Mouse (Mus musculus): Measurements from ENCODE around the gene Mcrip2. TPM values are rescaled to one million over a fixed set of nuclear protein-coding genes. Genes with fewer than 3 reads are reported as not detected.

The Mcrip2 gene
- polyA plus RNA-seq, 1 experiment = 36.7 TPM

GRCm38 (mm10) chr17:25867836-25868600 lies 546 bp downstream of the Mcrip2 start:
- Histone ChIP-seq H3K79me2 (ENCODE audit: control insufficient read depth, insufficient read depth) (no peaks in the 10 kb centered on the region), H3K36me3 (ENCODE audit: control insufficient read depth, insufficient read depth) (no peaks in the 10 kb centered on the region), H3K27me3 (ENCODE audit: control insufficient read depth, insufficient read depth, insufficient read length) (no peaks in the 10 kb centered on the region), H3K4me3 (peak overlapping the region; percentile 34), H3ac (ENCODE audit: control insufficient read depth, insufficient read length) (peak overlapping the region; percentile 25), H3K4me2 (ENCODE audit: low read depth) (peak overlapping the region; percentile 99)
- TF ChIP-seq MYOG (IDR thresholded peaks at IDR 0.05; ENCODE audit: control insufficient read depth in 1 of 3, insufficient read depth in 1 of 3, insufficient read length in 2 of 3, low read depth in 2 of 3) (peak in 2 of 3 experiments; percentile 34 to 67), MAX (IDR thresholded peaks at IDR 0.05; ENCODE audit: low read depth) (no peak), POLR2AphosphoS2 (IDR thresholded peaks at IDR 0.05; ENCODE audit: insufficient read length, low read depth) (no peak), TCF3 (IDR thresholded peaks at IDR 0.05; ENCODE audit: insufficient read length, low read depth) (no peak), SRF (IDR thresholded peaks at IDR 0.05; ENCODE audit: control insufficient read depth, insufficient read length, low read depth) (no peak), E2F4 (IDR thresholded peaks at IDR 0.05; ENCODE audit: insufficient read depth) (no peak), POLR2A (IDR thresholded peaks at IDR 0.05; ENCODE audit: insufficient read length, low read depth) (no peak), MYOD1 (IDR thresholded peaks at IDR 0.05; ENCODE audit: control insufficient read depth in 1 of 3, insufficient read length in 2 of 3, low read depth in 2 of 3) (peak in 1 of 3 experiments; percentile 52), TCF12 (IDR thresholded peaks at IDR 0.05; ENCODE audit: insufficient read depth, poor library complexity, severe bottlenecking) (no peak)

GRCm38 (mm10) chr17:25867509-25867835 lies 1.1 kb downstream of the Mcrip2 start:
- Histone ChIP-seq H3K79me2 (ENCODE audit: control insufficient read depth, insufficient read depth) (no peaks in the 10 kb centered on the region), H3K4me2 (ENCODE audit: low read depth) (peak overlapping the region; percentile 99), H3ac (ENCODE audit: control insufficient read depth, insufficient read length) (no peak overlapping the region), H3K4me3 (peak overlapping the region; percentile 34), H3K36me3 (ENCODE audit: control insufficient read depth, insufficient read depth) (no peaks in the 10 kb centered on the region), H3K27me3 (ENCODE audit: control insufficient read depth, insufficient read depth, insufficient read length) (no peaks in the 10 kb centered on the region)
- TF ChIP-seq POLR2A (IDR thresholded peaks at IDR 0.05; ENCODE audit: insufficient read length, low read depth) = no peak
- TF ChIP-seq USF1 (IDR thresholded peaks at IDR 0.05; ENCODE audit: low read depth) = no peak
- TF ChIP-seq POLR2AphosphoS2 (IDR thresholded peaks at IDR 0.05; ENCODE audit: insufficient read length, low read depth) = no peak

GRCm38 (mm10) chr17:25866172-25866571 lies 2.4 kb downstream of the Mcrip2 start:
- Histone ChIP-seq H3K4me2 (ENCODE audit: low read depth) (no peak overlapping the region), H3K79me2 (ENCODE audit: control insufficient read depth, insufficient read depth) (no peaks in the 10 kb centered on the region), H3K4me3 (no peak overlapping the region), H3ac (ENCODE audit: control insufficient read depth, insufficient read length) (no peak overlapping the region), H3K36me3 (ENCODE audit: control insufficient read depth, insufficient read depth) (no peaks in the 10 kb centered on the region), H3K27me3 (ENCODE audit: control insufficient read depth, insufficient read depth, insufficient read length) (no peaks in the 10 kb centered on the region)
- TF ChIP-seq POLR2A (IDR thresholded peaks at IDR 0.05; ENCODE audit: insufficient read length, low read depth) = no peak
- no peak for TF ChIP-seq REST (IDR thresholded peaks at IDR 0.05; ENCODE audit: insufficient read depth, insufficient read length)
- no peak for TF ChIP-seq SRF (IDR thresholded peaks at IDR 0.05; ENCODE audit: control insufficient read depth, insufficient read length, low read depth)

- H3K4me3 ChIP-seq = no peak overlapping the region
- no peaks in the 10 kb centered on the region for H3K36me3 ChIP-seq (ENCODE audit: control insufficient read depth, insufficient read depth)
- no peaks in the 10 kb centered on the region for H3K79me2 ChIP-seq (ENCODE audit: control insufficient read depth, insufficient read depth)
- no peak for TF ChIP-seq USF1 (IDR thresholded peaks at IDR 0.05; ENCODE audit: low read depth)
- TF ChIP-seq TCF12 (IDR thresholded peaks at IDR 0.05; ENCODE audit: insufficient read depth, poor library complexity, severe bottlenecking) = no peak
- TF ChIP-seq TCF3 (IDR thresholded peaks at IDR 0.05; ENCODE audit: insufficient read length, low read depth) = no peak
- no peak for TF ChIP-seq POLR2AphosphoS2 (IDR thresholded peaks at IDR 0.05; ENCODE audit: insufficient read length, low read depth)
- no peak for TF ChIP-seq MYOD1 (IDR thresholded peaks at IDR 0.05; ENCODE audit: control insufficient read depth in 1 of 3, insufficient read length in 2 of 3, low read depth in 2 of 3)
- TF ChIP-seq POLR2A (IDR thresholded peaks at IDR 0.05; ENCODE audit: insufficient read length, low read depth) = no peak
- no peak for TF ChIP-seq MYOG (IDR thresholded peaks at IDR 0.05; ENCODE audit: control insufficient read depth in 1 of 3, insufficient read depth in 1 of 3, insufficient read length in 2 of 3, low read depth in 2 of 3)
- no peak for TF ChIP-seq SRF (IDR thresholded peaks at IDR 0.05; ENCODE audit: control insufficient read depth, insufficient read length, low read depth)
- no peak for TF ChIP-seq CEBPB (IDR thresholded peaks at IDR 0.05; ENCODE audit: insufficient read depth, poor library complexity, severe bottlenecking)
- TF ChIP-seq E2F4 (IDR thresholded peaks at IDR 0.05; ENCODE audit: insufficient read depth) = no peak
- no peak overlapping the region for H3K4me2 ChIP-seq (ENCODE audit: low read depth)
- H3K27me3 ChIP-seq (ENCODE audit: control insufficient read depth, insufficient read depth, insufficient read length) = no peaks in the 10 kb centered on the region
- no peak overlapping the region for H3ac ChIP-seq (ENCODE audit: control insufficient read depth, insufficient read length)
Measured at GRCm38 (mm10) chr17:25865288-25865687, 3.3 kb downstream of the Mcrip2 start.

GRCm38 (mm10) chr17:25864311-25864710 lies 4.3 kb downstream of the Mcrip2 start:
- no peak overlapping the region for H3ac ChIP-seq (ENCODE audit: control insufficient read depth, insufficient read length)
- H3K36me3 ChIP-seq (ENCODE audit: control insufficient read depth, insufficient read depth) = no peaks in the 10 kb centered on the region
- no peak overlapping the region for H3K4me3 ChIP-seq
- no peak overlapping the region for H3K4me2 ChIP-seq (ENCODE audit: low read depth)
- H3K79me2 ChIP-seq (ENCODE audit: control insufficient read depth, insufficient read depth) = no peaks in the 10 kb centered on the region
- no peaks in the 10 kb centered on the region for H3K27me3 ChIP-seq (ENCODE audit: control insufficient read depth, insufficient read depth, insufficient read length)
- TF ChIP-seq E2F4 (IDR thresholded peaks at IDR 0.05; ENCODE audit: insufficient read depth) = no peak
- TF ChIP-seq POLR2A (IDR thresholded peaks at IDR 0.05; ENCODE audit: insufficient read length, low read depth) = no peak
- TF ChIP-seq USF1 (IDR thresholded peaks at IDR 0.05; ENCODE audit: low read depth) = no peak

Data from myocyte (in vitro differentiated cells).